Mouse (Mus musculus) neural tube, embryonic 13.5 days (tissue): ENCODE measurements around the gene Xrcc3. TPM values are rescaled to one million over a fixed set of nuclear protein-coding genes. Genes with fewer than 3 reads are reported as not detected.

Experiments used
- ATAC-seq: fragments of 200-750 bp; cut with Nextera tagmentation; 2 replicates; pipeline ENCODE4 v1.8.0; 2017; ENCODE audit warnings: low read depth, mild to moderate bottlenecking, moderate TSS enrichment, moderate library complexity
- H3K27ac ChIP-seq: fragments of 300-500 bp; sonication (generic); replicated peaks from 2 replicates; pipeline ENCODE4 v1.5.1; 2015; ENCODE audit warnings: moderate library complexity, mild to moderate bottlenecking, inconsistent platforms
- H3K27me3 ChIP-seq: fragments of 300-500 bp; sonication (generic); 2 replicates; pipeline ENCODE4 v1.6.1; 2015; ENCODE audit warnings: mild to moderate bottlenecking, inconsistent platforms
- H3K36me3 ChIP-seq: fragments of 300-500 bp; sonication (generic); 2 replicates; pipeline ENCODE4 v1.6.1; 2015; ENCODE audit warnings: mild to moderate bottlenecking, inconsistent platforms
- H3K4me1 ChIP-seq: fragments of 300-500 bp; sonication (generic); replicated peaks from 2 replicates; pipeline ENCODE4 v1.6.1; 2015; ENCODE audit warnings: inconsistent platforms
- H3K4me2 ChIP-seq: fragments of 300-500 bp; sonication (generic); 2 replicates; pipeline ENCODE4 v1.6.1; 2015; ENCODE audit warnings: inconsistent platforms, mild to moderate bottlenecking, moderate library complexity
- H3K4me3 ChIP-seq: fragments of 300-500 bp; sonication (generic); 2 replicates; pipeline ENCODE4 v1.5.1; 2015; ENCODE audit warnings: mild to moderate bottlenecking, inconsistent platforms
- H3K9ac ChIP-seq: fragments of 300-500 bp; sonication (generic); 2 replicates; pipeline ENCODE4 v1.6.1; 2015; ENCODE audit warnings: moderate library complexity, mild to moderate bottlenecking, inconsistent platforms
- H3K9me3 ChIP-seq: fragments of 300-500 bp; sonication (generic); 2 replicates; pipeline ENCODE4 v1.6.1; 2016; ENCODE audit warnings: inconsistent platforms
- WGBS: fragments of 180-500 bp; shearing (Covaris S2); methylation state at CpG from one replicate; pipeline ENCODE4 v1.1.7; 2015; 5-methylcytosine and 5-hydroxymethylcytosine counted together
- polyA plus RNA-seq: library from polyadenylated mRNA; unstranded; fragments of >200 nt; fragmentation: Nextera tagmentation; extraction: Ambion mirVana; gene quantifications from 2 replicates; pipeline ENCODE4 v1.2.1, GENCODE M21; 2015

Xrcc3 gene
- polyA plus RNA-seq, 1 experiment from 2014 or later: 2.6 TPM

- H3K4me1 ChIP-seq: peaks cover 53% of the 10 kb centered on the region
- 4% methylated on average over 27 of the region's 27 CpGs for WGBS
Observed at GRCm38 (mm10) chr12:111813111-111813765, 435 bp downstream of the Xrcc3 start.

GRCm38 (mm10) chr12:111812611-111813010 is 1.1 kb downstream of the Xrcc3 start:
- H3K4me1 ChIP-seq: peaks cover 53% of the 10 kb centered on the region
- H3K4me3 ChIP-seq: peak overlapping the region; percentile 78
- H3K27ac ChIP-seq: no peak overlapping the region
- peak overlapping the region; percentile 80 for H3K4me2 ChIP-seq
- 77% methylated on average over 12 of the region's 12 CpGs for WGBS
- H3K36me3 ChIP-seq: peaks cover 17% of the 10 kb centered on the region
- peak overlapping the region; percentile 63; the same call in 1 of the 2 replicates for H3K9ac ChIP-seq
- H3K27me3 ChIP-seq: no peaks in the 10 kb centered on the region
- no peaks in the 10 kb centered on the region for H3K9me3 ChIP-seq
- no peak for ATAC-seq

More at GRCm38 (mm10) chr12:111813111-111813765, 435 bp downstream of the Xrcc3 start:
- no peak for ATAC-seq
- H3K9me3 ChIP-seq: no peaks in the 10 kb centered on the region
- H3K4me2 ChIP-seq: peak overlapping the region; percentile 80
- H3K9ac ChIP-seq: peak overlapping the region; percentile 63
- no peaks in the 10 kb centered on the region for H3K27me3 ChIP-seq
- no peak overlapping the region for H3K27ac ChIP-seq
- peaks cover 11% of the 10 kb centered on the region for H3K36me3 ChIP-seq
- H3K4me3 ChIP-seq: peak overlapping the region; percentile 78

GRCm38 (mm10) chr12:111812075-111812474 is 1.6 kb downstream of the Xrcc3 start:
- Histone ChIP-seq H3K9ac (no peak overlapping the region), H3K27ac (no peak overlapping the region), H3K36me3 (peaks cover 21% of the 10 kb centered on the region), H3K4me2 (no peak overlapping the region), H3K9me3 (no peaks in the 10 kb centered on the region), H3K4me1 (peaks cover 51% of the 10 kb centered on the region), H3K4me3 (no peak overlapping the region), H3K27me3 (no peaks in the 10 kb centered on the region)
- no peak for ATAC-seq
- WGBS: 87% methylated on average over 13 of the region's 13 CpGs

- 1% methylated on average over 9 of the region's 9 CpGs for WGBS
- no peak overlapping the region for H3K4me2 ChIP-seq
- no peaks in the 10 kb centered on the region for H3K9me3 ChIP-seq
- H3K27ac ChIP-seq: peak overlapping the region; percentile 75
- H3K27me3 ChIP-seq: no peaks in the 10 kb centered on the region
- H3K4me1 ChIP-seq: peaks cover 31% of the 10 kb centered on the region
- ATAC-seq: no peak
- H3K36me3 ChIP-seq: peaks cover 43% of the 10 kb centered on the region
- no peak overlapping the region for H3K4me3 ChIP-seq
- peak overlapping the region; percentile 45; the same call in 1 of the 2 replicates for H3K9ac ChIP-seq
Observed at GRCm38 (mm10) chr12:111809762-111810161, 3.9 kb downstream of the Xrcc3 start.

- Histone ChIP-seq H3K9ac (0 out of 2 replicates have a peak overlapping the region, but pooled peaks have one; percentile 45), H3K4me1 (peaks cover 27% of the 10 kb centered on the region), H3K9me3 (no peaks in the 10 kb centered on the region), H3K27me3 (no peaks in the 10 kb centered on the region), H3K4me3 (no peak overlapping the region), H3K4me2 (no peak overlapping the region), H3K27ac (peak overlapping the region; percentile 75), H3K36me3 (peaks cover 51% of the 10 kb centered on the region)
- ATAC-seq: no peak
- 92% methylated on average over 6 of the region's 6 CpGs for WGBS
Observed at GRCm38 (mm10) chr12:111808775-111809174, 4.9 kb downstream of the Xrcc3 start.

- no peaks in the 10 kb centered on the region for H3K27me3 ChIP-seq
- H3K4me1 ChIP-seq: no peaks in the 10 kb centered on the region
- H3K9me3 ChIP-seq: no peaks in the 10 kb centered on the region
- H3K27ac ChIP-seq: no peak overlapping the region
- H3K36me3 ChIP-seq: peaks cover 84% of the 10 kb centered on the region
- 92% methylated on average over 5 of the region's 5 CpGs for WGBS
- no peak for ATAC-seq
- H3K4me2 ChIP-seq: no peak overlapping the region
- no peak overlapping the region for H3K9ac ChIP-seq
- H3K4me3 ChIP-seq: no peak overlapping the region
Observed at GRCm38 (mm10) chr12:111803538-111803937, 10.1 kb downstream of the Xrcc3 start.

- Histone ChIP-seq H3K4me3 (no peak overlapping the region), H3K9ac (no peak overlapping the region), H3K4me1 (no peaks in the 10 kb centered on the region), H3K36me3 (peaks cover 86% of the 10 kb centered on the region), H3K9me3 (no peaks in the 10 kb centered on the region), H3K27me3 (no peaks in the 10 kb centered on the region), H3K4me2 (no peak overlapping the region), H3K27ac (no peak overlapping the region)
- no peak for ATAC-seq
- WGBS: 84% methylated on average over 10 of the region's 10 CpGs
Observed at GRCm38 (mm10) chr12:111800459-111801183, 13.1 kb downstream of the Xrcc3 start.

GRCm38 (mm10) chr12:111798493-111798892 is 15.2 kb downstream of the Xrcc3 start:
- no peak for ATAC-seq
- H3K36me3 ChIP-seq: peaks cover 87% of the 10 kb centered on the region
- no peak overlapping the region for H3K9ac ChIP-seq
- no peak overlapping the region for H3K4me3 ChIP-seq
- no peaks in the 10 kb centered on the region for H3K4me1 ChIP-seq
- WGBS: 94% methylated on average over 13 of the region's 13 CpGs
- H3K4me2 ChIP-seq: no peak overlapping the region
- H3K9me3 ChIP-seq: no peaks in the 10 kb centered on the region
- no peak overlapping the region for H3K27ac ChIP-seq
- no peaks in the 10 kb centered on the region for H3K27me3 ChIP-seq

GRCm38 (mm10) chr12:111797251-111797650 is 16.4 kb downstream of the Xrcc3 start:
- Histone ChIP-seq H3K9ac (no peak overlapping the region), H3K27me3 (no peaks in the 10 kb centered on the region), H3K9me3 (no peaks in the 10 kb centered on the region), H3K4me1 (no peaks in the 10 kb centered on the region), H3K4me2 (no peak overlapping the region), H3K27ac (no peak overlapping the region), H3K36me3 (peaks cover 89% of the 10 kb centered on the region), H3K4me3 (no peak overlapping the region)
- 82% methylated on average over 8 of the region's 8 CpGs for WGBS
- ATAC-seq: no peak

- Histone ChIP-seq H3K4me1 (no peaks in the 10 kb centered on the region), H3K36me3 (peaks cover 89% of the 10 kb centered on the region)
- 91% methylated on average over 28 of the region's 28 CpGs for WGBS
Observed at GRCm38 (mm10) chr12:111795180-111795895, 18.3 kb downstream of the Xrcc3 start.

GRCm38 (mm10) chr12:111794526-111795179 is 19.0 kb downstream of the Xrcc3 start:
- Histone ChIP-seq H3K4me1 (no peaks in the 10 kb centered on the region), H3K27ac (no peak overlapping the region), H3K9ac (no peak overlapping the region), H3K4me3 (no peak overlapping the region), H3K4me2 (no peak overlapping the region), H3K27me3 (no peaks in the 10 kb centered on the region), H3K9me3 (no peaks in the 10 kb centered on the region), H3K36me3 (peaks cover 95% of the 10 kb centered on the region)
- WGBS: 94% methylated on average over 18 of the region's 18 CpGs
- ATAC-seq: no peak

More at GRCm38 (mm10) chr12:111795180-111795895, 18.3 kb downstream of the Xrcc3 start:
- Histone ChIP-seq H3K9me3 (no peaks in the 10 kb centered on the region), H3K27me3 (no peaks in the 10 kb centered on the region), H3K4me3 (no peak overlapping the region), H3K4me2 (no peak overlapping the region), H3K9ac (no peak overlapping the region), H3K27ac (no peak overlapping the region)
- no peak for ATAC-seq
